Comparison of ENCODE assay signal across 9 mouse cellular contexts in genomic region chr19:58627406-58628337, GRCm38 (mm10). TPM values are rescaled to one million over a fixed set of nuclear protein-coding genes. Genes with fewer than 3 reads are reported as not detected.
DNase-seq lines count a peak whose midpoint lies in the region; ATAC-seq and TF ChIP-seq lines count a peak whose summit lies in the region.
"Had no signal": no experiment of that assay in that cellular context is flagged by ENCODE, and none has a peak within 500 bp of the region (broad histone marks: within the 10 kb centered on the region; RNA-seq: fewer than 3 reads in every experiment).

No protein-coding gene starts in this region.

- no peak overlapping the region for H3K4me3 ChIP-seq in gastrocnemius, adult 2 months
- no peak overlapping the region for H3K4me3 ChIP-seq in intestine, embryonic 15.5 days (replicated peaks)

- no peaks in the 10 kb centered on the region for H3K27me3 ChIP-seq in intestine, embryonic 15.5 days (replicated peaks)

- DNase-seq in gastrocnemius, adult 2 months: no peak
- DNase-seq in gastrocnemius, postnatal 36 days: no peak
- DNase-seq in ES-CJ7 (ENCODE audit: low read depth, low spot score): peak; percentile 30
- DNase-seq in embryo, embryonic 9.5 days (ENCODE audit: extremely low spot score): peak; percentile 51
- peak; percentile 21 for DNase-seq in lung, postnatal 25 days (ENCODE audit: low spot score)
- DNase-seq in adrenal gland, adult 2 months: no peak

- H3K36me3 ChIP-seq in intestine, embryonic 15.5 days: no peaks in the 10 kb centered on the region

- no peak overlapping the region for H3K27ac ChIP-seq in gastrocnemius, adult 2 months
- H3K27ac ChIP-seq in intestine, embryonic 15.5 days: 0 out of 2 replicates have a peak overlapping the region, but pooled peaks have one; percentile 40
- H3K27ac ChIP-seq: macrophage had no signal

- peak; percentile 49 for ATAC-seq in intestine, embryonic 15.5 days
- ATAC-seq in megakaryocyte progenitor cell, adult 5-6 weeks (replicated peaks; ENCODE audit: poor library complexity): no peak

- no peaks in the 10 kb centered on the region for H3K4me1 ChIP-seq in intestine, embryonic 15.5 days (replicated peaks)

- intact Hi-C loops in gastrocnemius, adult 2 months (cut with DNase I): loop anchor here (10.0 kb wide), 1 partner anchor 973 kb away; no protein-coding TSS in a partner anchor
- intact Hi-C loops in gastrocnemius, postnatal 36 days (cut with DNase I): loop anchor here (5.0 kb wide), 1 partner anchor 970 kb away; no protein-coding TSS in a partner anchor

- 29% methylated on average over 22 of the region's 22 CpGs for WGBS in intestine, embryonic 15.5 days

- H3K9me3 ChIP-seq in intestine, embryonic 15.5 days: no peaks in the 10 kb centered on the region

- peak overlapping the region; percentile 44 for H3K4me2 ChIP-seq in intestine, embryonic 15.5 days (replicated peaks)

- H3K9ac ChIP-seq in intestine, embryonic 15.5 days: 0 out of 2 replicates have a peak overlapping the region, but pooled peaks have one; percentile 2

- peak; percentile 68 for TF ChIP-seq CTCF in gastrocnemius, adult 2 months (IDR thresholded peaks at IDR 0.05)

RNA-seq across cellular contexts. Expression of gene Pnlip, which starts 24.6 kb away (rescaled TPM):
- total RNA-seq in gastrocnemius, adult 2 months (2021): not detected
- total RNA-seq in gastrocnemius, postnatal 36 days (2021): not detected
- polyA plus RNA-seq in intestine, embryonic 15.5 days (2015; fragmentation: Nextera tagmentation; extraction: Ambion mirVana): 0.21 and 0.43 TPM in 2 replicates
- total RNA-seq in adrenal gland, adult 2 months (2021): under 1 TPM in 1 of 2 experiments, not detected in 1; 0.38 TPM
- polyA plus RNA-seq in adrenal gland, adult 2 months (2012; rRNA removed): 0.21 TPM in 1 of 2 replicates, not detected in the other
- not detected in 2 replicates for total RNA-seq in megakaryocyte progenitor cell, adult 5-6 weeks (2015)
- not detected in 2 replicates for total RNA-seq in megakaryocyte progenitor cell, adult 5-6 weeks (2017)
- polyA plus RNA-seq: macrophage had no signal

Comparison
In these comparisons a context has a peak if more than half of its experiments do, and no peak if none do; other contexts are left out.
1. DNase-seq: peak in ES-CJ7 (single experiment), embryo, embryonic 9.5 days (single experiment) and lung, postnatal 25 days (single experiment); none in gastrocnemius, adult 2 months (single experiment), gastrocnemius, postnatal 36 days (0 of 2) and adrenal gland, adult 2 months (single experiment).